Mouse (Mus musculus): ENCODE data around the gene Ssh2. TPM values are rescaled to one million over a fixed set of nuclear protein-coding genes. Genes with fewer than 3 reads are reported as not detected.

Ssh2 gene
- polyA plus RNA-seq, 1 experiment: 6.1 TPM

- TF ChIP-seq CTCF (IDR thresholded peaks at IDR 0.05; ENCODE audit: low read depth, low read length): no peak
- TF ChIP-seq EP300 (IDR thresholded peaks at IDR 0.05; ENCODE audit: insufficient read depth, low read depth, low read length): no peak
- no peak for TF ChIP-seq POLR2A (IDR thresholded peaks at IDR 0.05; ENCODE audit: insufficient read depth, low read length)
- H3K36me3 ChIP-seq (ENCODE audit: control insufficient read depth, insufficient read depth, low read length, poor library complexity, severe bottlenecking): no peaks in the 10 kb centered on the region
These were observed 260.1 kb downstream of the Ssh2 start for GRCm38 (mm10) chr11:77476216-77476615.

GRCm38 (mm10) chr11:77476895-77477294, 260.8 kb downstream of the Ssh2 start:
- Histone ChIP-seq H3K9me3 (replicated peaks; ENCODE audit: control insufficient read depth, insufficient read depth, low read length, poor library complexity, severe bottlenecking) (no peaks in the 10 kb centered on the region), H3K36me3 (ENCODE audit: control insufficient read depth, insufficient read depth, low read length, poor library complexity, severe bottlenecking) (no peaks in the 10 kb centered on the region), H3K27ac (ENCODE audit: insufficient read depth, low read length) (no peak overlapping the region), H3K4me1 (ENCODE audit: control insufficient read depth, insufficient read depth, low read length) (no peaks in the 10 kb centered on the region), H3K4me3 (ENCODE audit: low read depth, low read length) (no peak overlapping the region), H3K27me3 (ENCODE audit: control insufficient read depth, insufficient read depth, low read length, poor library complexity, severe bottlenecking) (no peaks in the 10 kb centered on the region), H3K9ac (ENCODE audit: low read depth, poor library complexity, severe bottlenecking) (no peak overlapping the region)
- TF ChIP-seq CTCF (IDR thresholded peaks at IDR 0.05; ENCODE audit: low read depth, low read length) (no peak), EP300 (IDR thresholded peaks at IDR 0.05; ENCODE audit: insufficient read depth, low read depth, low read length) (no peak), POLR2A (IDR thresholded peaks at IDR 0.05; ENCODE audit: insufficient read depth, low read length) (no peak)

More at GRCm38 (mm10) chr11:77476216-77476615, 260.1 kb downstream of the Ssh2 start:
- Histone ChIP-seq H3K4me3 (ENCODE audit: low read depth, low read length) (no peak overlapping the region), H3K4me1 (ENCODE audit: control insufficient read depth, insufficient read depth, low read length) (no peaks in the 10 kb centered on the region), H3K9ac (ENCODE audit: low read depth, poor library complexity, severe bottlenecking) (no peak overlapping the region), H3K9me3 (replicated peaks; ENCODE audit: control insufficient read depth, insufficient read depth, low read length, poor library complexity, severe bottlenecking) (no peaks in the 10 kb centered on the region), H3K27me3 (ENCODE audit: control insufficient read depth, insufficient read depth, low read length, poor library complexity, severe bottlenecking) (no peaks in the 10 kb centered on the region), H3K27ac (ENCODE audit: insufficient read depth, low read length) (no peak overlapping the region)

- Histone ChIP-seq H3K36me3 (ENCODE audit: control insufficient read depth, insufficient read depth, low read length, poor library complexity, severe bottlenecking) (no peaks in the 10 kb centered on the region), H3K4me1 (ENCODE audit: control insufficient read depth, insufficient read depth, low read length) (no peaks in the 10 kb centered on the region), H3K27ac (ENCODE audit: insufficient read depth, low read length) (no peak overlapping the region), H3K27me3 (ENCODE audit: control insufficient read depth, insufficient read depth, low read length, poor library complexity, severe bottlenecking) (no peaks in the 10 kb centered on the region), H3K9ac (ENCODE audit: low read depth, poor library complexity, severe bottlenecking) (no peak overlapping the region), H3K4me3 (ENCODE audit: low read depth, low read length) (no peak overlapping the region), H3K9me3 (replicated peaks; ENCODE audit: control insufficient read depth, insufficient read depth, low read length, poor library complexity, severe bottlenecking) (no peaks in the 10 kb centered on the region)
- no peak for TF ChIP-seq EP300 (IDR thresholded peaks at IDR 0.05; ENCODE audit: insufficient read depth, low read depth, low read length)
These were observed 267.0 kb downstream of the Ssh2 start for GRCm38 (mm10) chr11:77483043-77483442.

- TF ChIP-seq POLR2A (IDR thresholded peaks at IDR 0.05; ENCODE audit: insufficient read depth, low read length) (no peak), CTCF (IDR thresholded peaks at IDR 0.05; ENCODE audit: low read depth, low read length) (no peak), EP300 (IDR thresholded peaks at IDR 0.05; ENCODE audit: insufficient read depth, low read depth, low read length) (no peak)
- no peak overlapping the region for H3K4me3 ChIP-seq (ENCODE audit: low read depth, low read length)
- H3K36me3 ChIP-seq (ENCODE audit: control insufficient read depth, insufficient read depth, low read length, poor library complexity, severe bottlenecking): no peaks in the 10 kb centered on the region
- no peaks in the 10 kb centered on the region for H3K4me1 ChIP-seq (ENCODE audit: control insufficient read depth, insufficient read depth, low read length)
- H3K27me3 ChIP-seq (ENCODE audit: control insufficient read depth, insufficient read depth, low read length, poor library complexity, severe bottlenecking): no peaks in the 10 kb centered on the region
- H3K9ac ChIP-seq (ENCODE audit: low read depth, poor library complexity, severe bottlenecking): no peak overlapping the region
- no peaks in the 10 kb centered on the region for H3K9me3 ChIP-seq (replicated peaks; ENCODE audit: control insufficient read depth, insufficient read depth, low read length, poor library complexity, severe bottlenecking)
- no peak overlapping the region for H3K27ac ChIP-seq (ENCODE audit: insufficient read depth, low read length)
These were observed 267.6 kb downstream of the Ssh2 start for GRCm38 (mm10) chr11:77483510-77484255.

- TF ChIP-seq CTCF (IDR thresholded peaks at IDR 0.05; ENCODE audit: low read depth, low read length) (no peak), POLR2A (IDR thresholded peaks at IDR 0.05; ENCODE audit: insufficient read depth, low read length) (no peak), EP300 (IDR thresholded peaks at IDR 0.05; ENCODE audit: insufficient read depth, low read depth, low read length) (no peak)
- H3K27ac ChIP-seq (ENCODE audit: insufficient read depth, low read length): no peak overlapping the region
- H3K36me3 ChIP-seq (ENCODE audit: control insufficient read depth, insufficient read depth, low read length, poor library complexity, severe bottlenecking): no peaks in the 10 kb centered on the region
- H3K9me3 ChIP-seq (replicated peaks; ENCODE audit: control insufficient read depth, insufficient read depth, low read length, poor library complexity, severe bottlenecking): no peaks in the 10 kb centered on the region
- no peak overlapping the region for H3K9ac ChIP-seq (ENCODE audit: low read depth, poor library complexity, severe bottlenecking)
- H3K27me3 ChIP-seq (ENCODE audit: control insufficient read depth, insufficient read depth, low read length, poor library complexity, severe bottlenecking): peaks cover 5% of the 10 kb centered on the region
- H3K4me1 ChIP-seq (ENCODE audit: control insufficient read depth, insufficient read depth, low read length): no peaks in the 10 kb centered on the region
- H3K4me3 ChIP-seq (ENCODE audit: low read depth, low read length): no peak overlapping the region
These were observed 269.1 kb downstream of the Ssh2 start for GRCm38 (mm10) chr11:77485229-77485628.

- H3K27ac ChIP-seq (ENCODE audit: insufficient read depth, low read length): no peak overlapping the region
- H3K27me3 ChIP-seq (ENCODE audit: control insufficient read depth, insufficient read depth, low read length, poor library complexity, severe bottlenecking): peaks cover 5% of the 10 kb centered on the region
- H3K4me1 ChIP-seq (ENCODE audit: control insufficient read depth, insufficient read depth, low read length): no peaks in the 10 kb centered on the region
- H3K9ac ChIP-seq (ENCODE audit: low read depth, poor library complexity, severe bottlenecking): no peak overlapping the region
- no peaks in the 10 kb centered on the region for H3K9me3 ChIP-seq (replicated peaks; ENCODE audit: control insufficient read depth, insufficient read depth, low read length, poor library complexity, severe bottlenecking)
- H3K36me3 ChIP-seq (ENCODE audit: control insufficient read depth, insufficient read depth, low read length, poor library complexity, severe bottlenecking): no peaks in the 10 kb centered on the region
- H3K4me3 ChIP-seq (ENCODE audit: low read depth, low read length): no peak overlapping the region
- no peak for TF ChIP-seq POLR2A (IDR thresholded peaks at IDR 0.05; ENCODE audit: insufficient read depth, low read length)
These were observed 270.7 kb downstream of the Ssh2 start for GRCm38 (mm10) chr11:77486798-77487197.
